Mouse (Mus musculus) olfactory bulb, adult 2 months (tissue): ENCODE results near the gene Phkb.

Experiments
- CTCF ChIP-seq: fragments of 200-500 bp; IDR thresholded peaks from 2 replicates; pipeline ENCODE4 v1.5.1; 2012; ENCODE audit warnings: low read depth, mild to moderate bottlenecking, low read length, moderate library complexity; ENCODE audit not compliant: insufficient read depth
- POLR2A ChIP-seq: fragments of 200-500 bp; IDR thresholded peaks from 2 replicates; pipeline ENCODE4 v1.6.1; 2012; ENCODE audit warnings: mild to moderate bottlenecking, low read depth, low read length, moderate library complexity; ENCODE audit not compliant: insufficient read depth

- TF ChIP-seq POLR2A (no peak), CTCF (no peak)
Observed at GRCm38 (mm10) chr8:85995971-85996370, 155.2 kb downstream of the Phkb start.
